Mouse (Mus musculus) limb, embryonic 13.5 days (tissue): ENCODE measurements around the gene Myo1h. TPM values are rescaled to one million over a fixed set of nuclear protein-coding genes. Genes with fewer than 3 reads are reported as not detected.

Source experiments
- ATAC-seq: fragments of 200-750 bp; cut with Nextera tagmentation; 2 replicates; pipeline ENCODE4 v1.8.0; 2017; ENCODE audit warnings: low read depth, moderate number of reproducible peaks, moderate TSS enrichment; ENCODE audit not compliant: low FRiP score
- H3K27ac ChIP-seq: fragments of 300-500 bp; sonication (generic); 2 replicates; pipeline ENCODE4 v1.5.1; 2015; ENCODE audit warnings: inconsistent platforms, mild to moderate bottlenecking, moderate library complexity
- H3K27me3 ChIP-seq: fragments of 300-500 bp; sonication (generic); 2 replicates; pipeline ENCODE4 v1.6.1; 2015; ENCODE audit warnings: mild to moderate bottlenecking, inconsistent platforms
- H3K36me3 ChIP-seq: fragments of 300-500 bp; sonication (generic); 2 replicates; pipeline ENCODE4 v1.6.1; 2015; ENCODE audit warnings: inconsistent platforms, mild to moderate bottlenecking, moderate library complexity
- H3K4me1 ChIP-seq: fragments of 300-500 bp; sonication (generic); 2 replicates; pipeline ENCODE4 v1.6.1; 2015; ENCODE audit warnings: inconsistent platforms
- H3K4me2 ChIP-seq: fragments of 300-500 bp; sonication (generic); replicated peaks from 2 replicates; pipeline ENCODE4 v1.6.1; 2015; ENCODE audit warnings: inconsistent platforms, mild to moderate bottlenecking, moderate library complexity
- H3K4me3 ChIP-seq: fragments of 300-500 bp; sonication (generic); 2 replicates; pipeline ENCODE4 v1.5.1; 2015; ENCODE audit warnings: moderate library complexity, mild to moderate bottlenecking, inconsistent platforms
- H3K9ac ChIP-seq: fragments of 300-500 bp; sonication (generic); 2 replicates; pipeline ENCODE4 v1.6.1; 2015; ENCODE audit warnings: mild to moderate bottlenecking, inconsistent platforms
- H3K9me3 ChIP-seq: fragments of 300-500 bp; sonication (generic); 2 replicates; pipeline ENCODE4 v1.6.1; 2016; ENCODE audit warnings: inconsistent platforms
- WGBS: fragments of 180-500 bp; shearing (Covaris S2); methylation state at CpG from one replicate; pipeline ENCODE4 v1.1.7; 2015; 5-methylcytosine and 5-hydroxymethylcytosine counted together
- polyA plus RNA-seq: library from polyadenylated mRNA; unstranded; fragments of >200 nt; fragmentation: Nextera tagmentation; extraction: Ambion mirVana; gene quantifications from 2 replicates; pipeline ENCODE4 v1.2.1, GENCODE M21; 2015

Myo1h gene
- polyA plus RNA-seq, 1 experiment from 2014 or later, result 0.98 TPM

DNA sequence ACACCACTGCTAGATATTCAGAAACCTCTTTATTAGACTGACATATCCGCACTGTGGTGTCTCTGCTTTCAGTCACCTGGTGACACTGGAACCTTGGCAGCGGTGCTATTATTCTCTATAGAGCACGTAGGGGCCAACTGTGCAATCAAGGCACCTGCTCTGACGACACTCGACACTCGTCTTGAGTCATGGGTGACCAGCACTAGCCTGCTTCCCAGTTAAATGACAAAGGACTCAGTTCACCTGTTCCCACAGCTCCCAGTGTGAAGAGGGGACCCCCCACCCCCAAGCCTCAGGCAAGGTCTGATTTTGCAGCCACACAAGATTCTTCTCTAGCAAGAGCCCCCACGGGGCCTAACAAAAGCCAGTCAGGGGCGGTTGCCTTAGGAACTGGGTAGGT is 13.6 kb upstream of the Myo1h start:
- peaks cover 88% of the 10 kb centered on the region for H3K27me3 ChIP-seq
- no peak overlapping the region for H3K4me2 ChIP-seq
- no peak overlapping the region for H3K27ac ChIP-seq
- ATAC-seq, result no peak
- H3K4me1 ChIP-seq, result peaks cover 19% of the 10 kb centered on the region
- no peak overlapping the region for H3K4me3 ChIP-seq
- H3K36me3 ChIP-seq, result no peaks in the 10 kb centered on the region
- no peak overlapping the region for H3K9ac ChIP-seq
- WGBS, result 18% methylated on average over 8 of the region's 8 CpGs
- H3K9me3 ChIP-seq, result no peaks in the 10 kb centered on the region

DNA sequence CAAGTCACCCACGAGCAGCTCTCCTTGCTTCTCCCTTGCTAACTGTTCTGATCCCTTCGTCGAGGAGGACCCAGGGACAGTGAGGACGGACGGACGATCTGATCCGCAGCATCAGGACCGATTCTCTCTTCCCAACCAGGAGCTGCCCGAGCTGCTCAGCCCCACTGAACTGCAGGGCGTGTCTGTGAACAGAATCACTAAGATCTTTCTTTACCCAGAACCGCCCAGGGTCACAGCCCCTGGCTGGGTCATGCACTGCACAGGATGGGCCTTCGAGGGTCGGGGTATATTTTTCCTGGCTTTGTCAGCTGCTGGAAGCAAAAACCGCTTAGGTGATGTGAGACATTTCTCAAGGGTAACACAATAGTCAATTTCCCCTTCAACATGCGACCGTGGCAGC is 13.0 kb upstream of the Myo1h start:
- H3K36me3 ChIP-seq, result no peaks in the 10 kb centered on the region
- no peak overlapping the region for H3K4me3 ChIP-seq
- WGBS, result 42% methylated on average over 16 of the region's 16 CpGs
- no peak for ATAC-seq
- no peak overlapping the region for H3K9ac ChIP-seq
- H3K4me2 ChIP-seq, result no peak overlapping the region
- peaks cover 81% of the 10 kb centered on the region for H3K27me3 ChIP-seq
- H3K9me3 ChIP-seq, result no peaks in the 10 kb centered on the region
- peaks cover 16% of the 10 kb centered on the region for H3K4me1 ChIP-seq
- H3K27ac ChIP-seq, result no peak overlapping the region

DNA sequence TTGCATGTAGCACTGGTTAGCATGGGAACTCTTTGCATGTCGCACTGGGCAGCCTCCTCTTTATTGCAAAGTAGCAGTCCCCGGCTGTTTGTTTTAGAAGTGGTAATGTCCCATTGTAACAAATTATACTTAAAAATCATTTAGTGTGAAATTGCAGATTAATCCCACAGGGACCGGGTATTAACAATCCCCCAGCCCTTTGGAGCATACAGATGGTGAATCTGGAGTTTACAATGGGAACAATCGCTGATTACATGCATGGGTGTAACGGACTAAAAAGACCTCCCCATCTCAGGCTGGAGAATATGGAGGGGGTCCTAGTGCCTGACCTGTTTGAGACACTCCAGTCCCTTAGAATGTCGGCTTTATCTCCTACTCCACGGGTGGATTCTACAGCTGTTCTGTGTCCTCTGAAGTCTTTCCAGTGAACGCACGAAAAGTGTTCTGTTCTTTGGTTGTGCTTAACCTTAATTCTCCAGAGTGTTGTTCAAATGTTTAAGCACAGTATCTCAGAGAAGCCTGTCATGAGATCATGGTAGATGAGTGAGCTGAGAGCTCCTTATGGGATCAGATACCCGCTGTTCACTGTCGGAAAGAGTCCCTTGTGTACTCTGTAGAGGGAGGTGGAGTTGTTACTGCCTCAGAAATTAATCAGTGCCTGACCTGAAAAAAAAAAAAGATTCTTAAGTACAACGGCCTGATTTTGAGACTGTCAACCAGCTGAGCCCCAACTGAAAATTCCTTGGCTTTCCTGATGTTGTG is 9.4 kb upstream of the Myo1h start:
- peaks cover 1% of the 10 kb centered on the region; the same call in 1 of the 2 replicates for H3K4me1 ChIP-seq
- H3K9ac ChIP-seq, result no peak overlapping the region
- H3K9me3 ChIP-seq, result no peaks in the 10 kb centered on the region
- H3K4me3 ChIP-seq, result no peak overlapping the region
- no peaks in the 10 kb centered on the region for H3K36me3 ChIP-seq
- H3K27ac ChIP-seq, result no peak overlapping the region
- 59% methylated on average over 12 of the region's 12 CpGs for WGBS
- H3K27me3 ChIP-seq, result peaks cover 46% of the 10 kb centered on the region
- H3K4me2 ChIP-seq, result no peak overlapping the region
- ATAC-seq, result no peak

DNA sequence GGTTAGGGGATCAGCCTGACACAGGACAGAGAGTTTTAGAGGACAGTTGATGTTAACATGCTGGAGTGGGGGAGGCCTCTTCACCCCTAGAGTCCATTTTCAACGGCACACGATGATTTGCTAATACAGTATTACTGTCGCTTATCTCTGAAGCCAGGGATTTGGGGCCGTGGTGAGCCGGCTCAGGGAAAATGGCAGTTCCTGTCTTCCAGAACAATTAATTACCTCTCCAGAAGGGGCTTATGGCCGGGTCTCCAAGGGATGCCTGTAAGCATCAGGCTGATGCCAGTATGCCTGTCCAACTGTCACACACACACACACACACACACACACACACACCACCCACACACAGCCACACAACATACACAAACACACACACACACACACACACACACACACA is 6.6 kb upstream of the Myo1h start:
- H3K4me3 ChIP-seq, result no peak overlapping the region
- H3K9ac ChIP-seq, result no peak overlapping the region
- ATAC-seq, result no peak
- WGBS, result 34% methylated on average over 6 of the region's 6 CpGs
- no peak overlapping the region for H3K4me2 ChIP-seq
- H3K4me1 ChIP-seq, result no peaks in the 10 kb centered on the region
- no peaks in the 10 kb centered on the region for H3K9me3 ChIP-seq
- no peaks in the 10 kb centered on the region for H3K36me3 ChIP-seq
- peaks cover 18% of the 10 kb centered on the region for H3K27me3 ChIP-seq
- H3K27ac ChIP-seq, result no peak overlapping the region

DNA sequence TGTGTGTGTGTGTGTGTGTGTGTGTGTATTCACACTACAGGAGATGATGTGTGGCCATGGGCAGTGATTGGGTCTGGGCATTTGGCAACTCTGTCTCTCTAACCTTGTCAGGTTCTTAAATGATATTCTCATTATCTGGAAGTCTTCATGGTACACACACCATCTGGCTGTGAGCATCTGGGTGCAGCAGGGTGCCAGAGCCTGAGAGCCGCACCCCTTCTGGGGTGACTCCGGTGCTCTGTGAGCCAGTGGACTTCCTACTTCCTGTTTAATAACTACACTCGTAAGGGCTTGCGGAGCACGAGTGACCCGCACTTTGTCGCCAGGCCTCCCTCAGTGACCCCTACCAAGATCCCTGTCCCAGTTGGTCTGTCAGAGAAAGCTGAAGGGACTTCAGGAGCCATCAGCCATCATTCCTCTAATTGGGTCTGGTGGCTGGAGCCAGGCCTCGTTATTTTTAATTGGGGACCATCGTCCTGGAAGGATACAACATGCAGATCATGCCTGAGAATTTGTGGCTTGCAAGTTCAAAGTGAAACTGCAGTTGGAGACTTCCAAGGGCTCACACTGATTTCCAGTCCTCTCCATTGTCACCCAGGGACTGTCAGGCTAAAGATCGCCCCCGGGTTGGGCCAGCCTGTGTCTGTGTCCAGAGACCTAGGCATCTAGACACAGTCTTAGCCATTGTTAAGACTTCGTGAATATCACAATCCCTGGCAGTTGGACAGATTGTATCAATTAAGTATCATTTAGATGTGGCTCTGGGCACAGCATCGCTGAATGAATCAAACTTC is 4.2 kb upstream of the Myo1h start:
- Histone ChIP-seq H3K36me3 (no peaks in the 10 kb centered on the region), H3K4me3 (no peak overlapping the region), H3K9me3 (no peaks in the 10 kb centered on the region), H3K9ac (no peak overlapping the region), H3K4me1 (peaks cover 5% of the 10 kb centered on the region), H3K4me2 (no peak overlapping the region), H3K27ac (no peak overlapping the region), H3K27me3 (peaks cover under 1% of the 10 kb centered on the region)
- WGBS, result 20% methylated on average over 13 of the region's 13 CpGs
- ATAC-seq, result no peak

DNA sequence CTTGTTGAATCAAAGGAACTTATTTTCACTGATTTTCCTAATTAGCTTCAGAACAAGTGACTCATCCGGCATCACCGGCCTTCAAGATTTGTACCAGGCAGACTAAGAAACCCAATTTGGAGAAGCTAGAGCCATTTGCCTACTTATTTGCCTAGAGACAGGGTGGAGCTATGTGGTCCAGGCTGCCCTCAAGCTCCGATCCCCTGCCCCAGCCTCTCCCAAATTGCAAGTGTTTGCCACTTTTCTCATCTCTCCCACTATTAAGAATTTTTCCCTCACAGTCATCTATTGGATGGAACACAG is 3.6 kb upstream of the Myo1h start:
- H3K27me3 ChIP-seq, result no peaks in the 10 kb centered on the region; the same call in none of the 2 replicates
- H3K36me3 ChIP-seq, result no peaks in the 10 kb centered on the region
- no peak overlapping the region for H3K9ac ChIP-seq
- H3K27ac ChIP-seq, result no peak overlapping the region
- ATAC-seq, result no peak
- peaks cover 9% of the 10 kb centered on the region for H3K4me1 ChIP-seq
- 42% methylated on average over 3 of the region's 3 CpGs for WGBS
- no peak overlapping the region for H3K4me3 ChIP-seq
- H3K9me3 ChIP-seq, result no peaks in the 10 kb centered on the region
- H3K4me2 ChIP-seq, result no peak overlapping the region

DNA sequence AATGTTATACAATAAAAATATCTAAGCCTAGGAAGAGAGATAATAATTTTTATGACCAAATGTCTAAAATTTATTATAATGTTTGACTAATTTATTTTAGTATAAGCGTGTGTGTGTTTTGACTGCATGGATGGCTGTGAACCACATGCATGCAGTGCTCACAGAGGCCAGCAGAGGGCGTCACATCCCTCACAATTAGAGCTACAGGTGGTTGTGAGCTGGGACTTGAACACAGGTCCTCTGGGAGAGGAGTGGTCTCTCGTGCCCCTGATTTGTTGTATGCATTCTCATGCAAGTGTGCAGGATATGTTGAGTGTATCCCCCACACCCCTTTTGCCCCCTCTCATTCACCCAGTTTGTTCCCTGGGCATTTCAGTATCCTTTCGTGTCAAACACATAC is 2.9 kb upstream of the Myo1h start:
- H3K27me3 ChIP-seq, result no peaks in the 10 kb centered on the region; the same call in none of the 2 replicates
- H3K27ac ChIP-seq, result no peak overlapping the region
- no peak overlapping the region for H3K4me2 ChIP-seq
- 78% methylated on average over 4 of the region's 4 CpGs for WGBS
- H3K9me3 ChIP-seq, result no peaks in the 10 kb centered on the region
- H3K9ac ChIP-seq, result no peak overlapping the region
- H3K4me1 ChIP-seq, result peaks cover 9% of the 10 kb centered on the region
- H3K4me3 ChIP-seq, result no peak overlapping the region
- H3K36me3 ChIP-seq, result no peaks in the 10 kb centered on the region
- no peak for ATAC-seq

DNA sequence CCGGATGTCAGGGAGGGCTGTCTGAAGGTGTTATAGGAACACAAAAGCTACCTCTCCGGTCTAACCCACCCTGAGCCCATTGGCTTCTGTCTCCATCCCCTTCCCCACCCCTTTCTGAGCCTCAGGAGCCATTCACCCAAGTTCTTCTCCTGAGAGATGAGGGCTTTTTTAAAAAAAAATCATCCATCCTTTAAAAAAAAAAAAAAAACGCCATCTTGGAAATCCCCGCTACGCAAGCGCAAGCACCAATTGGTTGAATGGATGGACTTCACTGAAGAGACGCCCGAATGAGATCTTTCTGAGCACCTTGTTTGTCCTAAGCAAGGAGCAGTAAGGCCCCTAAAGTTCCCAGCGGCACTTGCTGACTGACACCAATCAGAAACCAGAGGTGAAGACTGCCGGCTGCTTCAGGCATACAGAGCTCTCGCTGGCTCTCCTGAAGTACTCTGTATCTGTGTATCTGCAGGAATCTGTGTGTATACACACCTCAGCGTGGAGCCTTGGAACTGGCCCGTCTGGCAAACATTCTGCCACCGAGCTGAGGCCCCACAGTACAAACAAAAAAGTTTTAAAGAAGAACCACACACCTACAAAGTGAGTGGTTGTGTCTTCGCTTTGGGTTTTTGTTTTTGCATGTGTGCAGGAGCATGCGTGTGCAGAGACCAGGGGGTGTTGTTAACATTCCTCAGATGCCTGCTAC is 1.9 kb upstream of the Myo1h start:
- ATAC-seq, result no peak
- WGBS, result 83% methylated on average over 16 of the region's 16 CpGs
- no peak overlapping the region for H3K4me2 ChIP-seq
- no peak overlapping the region for H3K4me3 ChIP-seq
- no peak overlapping the region for H3K9ac ChIP-seq
- H3K27me3 ChIP-seq, result no peaks in the 10 kb centered on the region; the same call in none of the 2 replicates
- H3K9me3 ChIP-seq, result no peaks in the 10 kb centered on the region
- no peak overlapping the region for H3K27ac ChIP-seq
- H3K36me3 ChIP-seq, result no peaks in the 10 kb centered on the region
- H3K4me1 ChIP-seq, result peaks cover 9% of the 10 kb centered on the region

DNA sequence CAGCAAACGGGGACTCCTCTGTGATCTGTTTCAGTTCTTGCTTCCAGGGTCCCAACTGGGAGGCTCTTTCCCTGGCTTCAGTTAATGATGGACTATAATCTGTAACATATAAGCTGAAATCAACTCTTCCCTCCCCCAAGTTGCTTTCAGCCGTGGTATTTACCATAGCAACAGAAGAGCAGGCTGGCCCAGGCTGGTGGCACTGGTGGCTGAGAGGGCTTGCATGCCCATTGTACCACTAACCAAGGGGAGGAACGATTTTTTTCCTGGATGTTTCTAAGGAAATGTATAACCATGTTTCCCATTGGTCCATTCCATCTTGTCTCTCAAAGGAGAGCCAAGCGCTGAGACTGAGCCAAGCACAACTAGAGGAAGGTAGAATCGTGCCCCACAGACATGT is 570 bp upstream of the Myo1h start:
- no peaks in the 10 kb centered on the region for H3K36me3 ChIP-seq
- 78% methylated on average over 5 of the region's 5 CpGs for WGBS
- H3K27ac ChIP-seq, result no peak overlapping the region
- ATAC-seq, result no peak
- no peaks in the 10 kb centered on the region; the same call in none of the 2 replicates for H3K27me3 ChIP-seq
- no peak overlapping the region for H3K4me3 ChIP-seq
- H3K4me2 ChIP-seq, result no peak overlapping the region
- H3K4me1 ChIP-seq, result peaks cover 9% of the 10 kb centered on the region
- H3K9me3 ChIP-seq, result no peaks in the 10 kb centered on the region
- no peak overlapping the region for H3K9ac ChIP-seq

DNA sequence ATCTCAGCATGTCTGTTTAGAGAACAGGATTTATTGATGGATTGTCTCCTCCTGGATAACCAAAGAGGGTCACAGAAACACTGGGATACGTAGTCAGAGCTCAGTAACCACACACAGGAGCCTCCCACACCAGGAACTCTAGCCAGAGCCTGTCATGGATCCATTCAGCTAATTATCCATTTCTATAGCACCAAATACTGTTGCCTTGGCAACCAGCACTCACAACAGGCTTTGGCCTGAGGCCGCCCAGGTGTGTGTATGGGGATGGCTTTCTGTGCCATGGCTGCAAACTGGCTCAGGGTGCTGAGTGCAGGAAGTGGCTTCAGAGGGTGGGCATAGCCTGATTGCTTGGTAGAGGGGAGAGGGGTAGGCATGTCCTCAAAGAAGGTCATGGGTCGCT is 1.0 kb downstream of the Myo1h start:
- no peaks in the 10 kb centered on the region for H3K9me3 ChIP-seq
- peaks cover 9% of the 10 kb centered on the region for H3K4me1 ChIP-seq
- no peaks in the 10 kb centered on the region; the same call in none of the 2 replicates for H3K27me3 ChIP-seq
- no peak overlapping the region for H3K9ac ChIP-seq
- 62% methylated on average over 3 of the region's 3 CpGs for WGBS
- H3K4me2 ChIP-seq, result no peak overlapping the region
- H3K27ac ChIP-seq, result no peak overlapping the region
- no peaks in the 10 kb centered on the region for H3K36me3 ChIP-seq
- ATAC-seq, result no peak
- no peak overlapping the region for H3K4me3 ChIP-seq

DNA sequence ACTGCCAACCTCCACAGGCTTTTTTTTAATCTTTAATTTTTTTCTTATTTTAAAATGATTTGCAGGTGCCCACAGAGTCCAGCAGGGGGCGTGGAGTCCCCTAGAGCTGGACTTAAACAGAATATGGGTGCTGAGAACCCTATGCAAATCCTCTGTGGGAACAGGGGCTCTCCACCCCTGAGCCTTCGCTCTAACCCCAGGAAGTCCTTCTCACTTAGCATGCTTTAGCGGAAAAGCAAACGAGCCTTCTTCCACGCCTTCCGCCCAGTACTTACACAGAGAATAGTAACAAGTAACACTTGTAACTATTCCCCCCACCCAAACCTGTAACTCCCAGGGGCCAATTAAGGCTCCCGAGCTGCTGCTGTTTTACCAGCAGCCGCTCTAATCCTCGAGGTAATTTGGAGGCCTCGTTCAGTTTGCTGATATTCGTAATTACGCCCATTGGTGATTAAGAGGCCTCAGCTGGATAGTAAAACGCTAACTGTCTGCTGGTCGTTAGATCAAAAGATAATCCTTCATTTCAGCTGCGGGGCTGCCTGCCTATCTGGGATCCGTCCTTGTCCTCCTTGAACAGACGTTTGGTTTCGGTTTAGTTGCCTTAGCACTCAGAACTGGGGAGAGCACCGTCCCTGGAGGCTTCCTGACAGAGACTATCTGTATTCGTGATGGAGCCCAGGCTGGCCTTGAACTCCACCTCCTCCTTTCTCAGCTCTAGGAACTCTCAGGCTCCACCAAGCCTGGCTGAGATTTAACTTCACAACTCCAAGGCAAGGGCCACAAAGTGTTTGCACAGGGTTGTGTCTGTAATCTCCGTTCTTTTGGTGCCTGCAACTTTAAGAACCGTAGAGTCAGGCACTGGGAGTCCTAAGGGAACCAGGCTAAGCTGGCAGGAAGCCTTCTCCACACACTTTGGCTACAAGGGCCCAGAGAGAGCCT is 8.0 kb downstream of the Myo1h start:
- no peaks in the 10 kb centered on the region for H3K9me3 ChIP-seq
- peaks cover 27% of the 10 kb centered on the region for H3K4me1 ChIP-seq
- ATAC-seq, result no peak
- no peak overlapping the region for H3K27ac ChIP-seq
- H3K4me3 ChIP-seq, result no peak overlapping the region
- WGBS, result 15% methylated on average over 22 of the region's 22 CpGs
- peak overlapping the region; percentile 33 for H3K4me2 ChIP-seq
- H3K9ac ChIP-seq, result no peak overlapping the region
- no peaks in the 10 kb centered on the region for H3K36me3 ChIP-seq
- H3K27me3 ChIP-seq, result no peaks in the 10 kb centered on the region
